Mouse (Mus musculus) T-cell, adult 66 days (primary cell): Measurements from ENCODE around the gene Cep170b. TPM values are rescaled to one million over a fixed set of nuclear protein-coding genes. Genes with fewer than 3 reads are reported as not detected.

Source experiments
- total RNA-seq, 2 experiments: library from RNA; stranded (reverse); gene quantifications; 3 replicates in 1 of 2; 4 replicates in 1 of 2; pipeline ENCODE4 v1.2.4; 2023

The Cep170b gene
- 10 to 100 TPM in 1 of 2 experiments, 1 to 10 TPM in 1; 9.8 to 13.0 TPM for total RNA-seq

GRCm38 (mm10) chr12:112720216-112720615 lies at the start of gene Cep170b:
Gene Cep170b, plus strand, starts transcription at chr12:112720455.

GRCm38 (mm10) chr12:112674132-112675011 lies 45.9 kb upstream of the Cep170b start, which contains the start of gene Akt1:
Gene Akt1, minus strand, starts transcription at chr12:112674884.

GRCm38 (mm10) chr12:112678555-112679026 lies 41.7 kb upstream of the Cep170b start, which contains the start of gene Zbtb42:
Gene Zbtb42, plus strand, starts transcription at chr12:112678828.

GRCm38 (mm10) chr12:112760154-112760926 lies 40.1 kb downstream of the Cep170b start, which contains the start of gene Pld4:
Gene Pld4, plus strand, starts transcription at chr12:112760655.

Other genes starting within 250 kb of the Cep170b start
- not detected for gene A530016L24Rik, start 231.0 kb upstream of the Cep170b start, total RNA-seq
- gene Tmem179, start 203.7 kb upstream of the Cep170b start, total RNA-seq, result not detected
- 10 to 100 TPM; 68.7 to 71.1 TPM for gene Inf2, start 131.7 kb upstream of the Cep170b start, total RNA-seq
- gene Adssl1, start 100.4 kb upstream of the Cep170b start, total RNA-seq, result 1 to 10 TPM; 2.3 to 3.7 TPM
- 10 to 100 TPM; 15.6 to 21.2 TPM for gene Siva1, start 75.8 kb upstream of the Cep170b start, total RNA-seq
- 100 to 1,000 TPM; 109 TPM for gene Akt1, start 45.6 kb upstream of the Cep170b start, total RNA-seq
- 1 to 10 TPM; 5.1 to 5.6 TPM for gene Zbtb42, start 41.6 kb upstream of the Cep170b start, total RNA-seq
- gene Pld4, start 40.2 kb downstream of the Cep170b start, total RNA-seq, result 10 to 100 TPM in 1 of 2 experiments, 1 to 10 TPM in 1; 3.9 to 11.8 TPM
- gene Ahnak2, start 82.2 kb downstream of the Cep170b start, total RNA-seq, result under 1 TPM; 0.24 to 0.29 TPM
- gene Clba1, start 88.5 kb downstream of the Cep170b start, total RNA-seq, result 1 to 10 TPM in 1 of 2 experiments, not detected in 1; 1.0 TPM
- 10 to 100 TPM; 37.9 to 38.9 TPM for gene Cdca4, start 109.0 kb downstream of the Cep170b start, total RNA-seq
- gene Gpr132, start 147.8 kb downstream of the Cep170b start, total RNA-seq, result 100 to 1,000 TPM; 180 to 202 TPM
- 1 to 10 TPM; 7.2 to 8.8 TPM for gene Jag2, start 209.3 kb downstream of the Cep170b start, total RNA-seq
- gene Nudt14, start 221.7 kb downstream of the Cep170b start, total RNA-seq, result 10 to 100 TPM; 20.8 to 20.9 TPM